Mouse (Mus musculus): ENCODE data around the gene Spats2.

The Spats2 gene

GRCm38 (mm10) chr15:99259730-99260252, 134.1 kb downstream of the Spats2 start:
- DNase-seq (ENCODE audit: low spot score in 2 of 2), result peak; percentile 25 to 52

GRCm38 (mm10) chr15:99262702-99263101, 137.0 kb downstream of the Spats2 start:
- no peak for DNase-seq (ENCODE audit: low spot score in 2 of 2)

All from natural killer cell, adult 2 months (primary cell).